Mouse (Mus musculus) hindbrain, postnatal 0 days (tissue): ENCODE data around the gene Fas. TPM values are rescaled to one million over a fixed set of nuclear protein-coding genes. Genes with fewer than 3 reads are reported as not detected.

Source experiments
- ATAC-seq: fragments of 200-750 bp; cut with Nextera tagmentation; 2 replicates; pipeline ENCODE4 v1.8.0; 2017; ENCODE audit warnings: mild to moderate bottlenecking, moderate TSS enrichment, moderate library complexity
- DNase-seq: peaks from one replicate; pipeline ENCODE4 v3.0.0-alpha.2; 2015; ENCODE audit warnings: low spot score
- H3K27ac ChIP-seq: fragments of 300-500 bp; sonication (generic); 2 replicates; pipeline ENCODE4 v1.5.1; 2014; ENCODE audit warnings: mild to moderate bottlenecking
- H3K27me3 ChIP-seq: fragments of 300-500 bp; sonication (generic); 2 replicates; pipeline ENCODE4 v1.6.1; 2014; ENCODE audit warnings: low read length, mixed read lengths; ENCODE audit not compliant: insufficient read depth
- H3K36me3 ChIP-seq: fragments of 300-500 bp; sonication (generic); 2 replicates; pipeline ENCODE4 v1.6.1; 2014; ENCODE audit warnings: low read length, mixed read lengths; ENCODE audit not compliant: insufficient read depth
- H3K4me1 ChIP-seq: fragments of 300-500 bp; sonication (generic); 2 replicates; pipeline ENCODE4 v1.6.1; 2014; ENCODE audit warnings: antibody characterized with exemption, low read length, mixed read lengths; ENCODE audit not compliant: insufficient read depth
- H3K4me2 ChIP-seq: fragments of 300-500 bp; sonication (generic); 2 replicates; pipeline ENCODE4 v1.6.1; 2014; ENCODE audit warnings: low read depth, mild to moderate bottlenecking, low read length, moderate library complexity, mixed read lengths
- H3K4me3 ChIP-seq: fragments of 300-500 bp; sonication (generic); 2 replicates; pipeline ENCODE4 v1.5.1; 2014; ENCODE audit warnings: low read length
- H3K9ac ChIP-seq: fragments of 300-500 bp; sonication (generic); replicated peaks from 2 replicates; pipeline ENCODE4 v1.6.1; 2014; ENCODE audit warnings: mild to moderate bottlenecking, low read length, moderate library complexity, mixed read lengths
- H3K9me3 ChIP-seq: fragments of 300-500 bp; sonication (generic); 2 replicates; pipeline ENCODE4 v1.6.1; 2016; ENCODE audit warnings: low read length, mixed read lengths
- CTCF ChIP-seq: IDR thresholded peaks from 2 replicates; pipeline ENCODE4 v1.5.1; 2016; ENCODE audit warnings: antibody characterized with exemption, control low read depth, low read depth
- WGBS: fragments of 180-500 bp; shearing (Covaris S2); extraction: QIAGEN DNeasy Blood & Tissue Kit; methylation state at CpG from one replicate; pipeline ENCODE4 v1.1.7; 2014; 5-methylcytosine and 5-hydroxymethylcytosine counted together
- polyA plus RNA-seq: library from polyadenylated mRNA; unstranded; fragments of >200 nt; fragmentation: Nextera tagmentation; extraction: Ambion mirVana; gene quantifications from 2 replicates; pipeline ENCODE4 v1.2.1, GENCODE M21; 2015
- total RNA-seq: library from RNA; depleted of rRNA; stranded (reverse); fragments of >200 nt; gene quantifications from 2 replicates; pipeline ENCODE4 v1.2.3, GENCODE M21; 2014

The Fas gene
- total and polyA plus RNA-seq, 2 experiments from 2014 or later = 0.78 to 2.8 TPM

DNA sequence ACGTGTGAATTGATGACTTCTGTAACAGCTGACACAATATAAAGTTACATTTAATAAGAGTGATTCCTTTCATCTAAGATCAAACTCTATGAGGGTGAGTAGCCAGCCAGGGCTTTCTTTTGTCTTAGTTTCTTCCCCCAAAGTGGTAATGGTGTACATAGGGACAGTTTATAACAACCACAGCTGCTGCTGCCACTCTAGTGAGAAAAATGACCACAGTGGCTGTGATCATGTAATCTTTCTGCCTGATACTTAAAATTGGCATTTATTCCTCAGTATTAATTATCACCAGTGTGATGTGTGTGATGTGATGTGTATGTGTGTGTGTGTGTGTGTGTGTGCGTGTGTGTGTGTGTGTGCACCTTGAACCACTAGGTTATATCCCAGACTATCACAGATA lies 38.6 kb upstream of the Fas start:
- no peak for TF ChIP-seq CTCF
- H3K9ac ChIP-seq = no peak overlapping the region
- no peaks in the 10 kb centered on the region for H3K9me3 ChIP-seq
- no peak overlapping the region for H3K4me2 ChIP-seq
- ATAC-seq (no peak), DNase-seq (no peak)
- no peak overlapping the region for H3K27ac ChIP-seq
- H3K4me3 ChIP-seq = no peak overlapping the region
- H3K4me1 ChIP-seq = 0 out of 2 replicates have a peak, but pooled peaks cover 6% of the 10 kb centered on the region
- H3K27me3 ChIP-seq = no peaks in the 10 kb centered on the region
- WGBS = 79% methylated on average over 2 of the region's 2 CpGs
- no peaks in the 10 kb centered on the region for H3K36me3 ChIP-seq

DNA sequence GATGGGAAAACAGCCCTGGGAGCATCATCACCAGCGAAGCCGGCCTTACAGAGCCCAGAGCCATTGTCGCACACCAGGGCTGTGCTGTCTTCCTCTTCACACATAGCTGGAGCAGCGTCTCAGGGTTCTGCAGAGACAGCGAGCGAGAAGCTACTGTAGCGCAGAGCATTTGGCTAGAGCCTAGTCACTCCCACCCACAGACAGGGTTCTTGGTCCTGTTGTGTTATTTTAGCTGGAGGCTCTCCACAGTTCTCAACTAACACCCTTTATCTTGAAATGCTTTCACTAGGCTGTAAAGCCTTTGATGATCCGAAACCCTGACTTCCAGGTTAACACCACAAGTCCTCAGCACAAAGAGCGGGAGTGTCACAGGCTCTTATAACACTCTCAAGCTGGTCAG lies 38.0 kb upstream of the Fas start:
- Histone ChIP-seq H3K4me3 (no peak overlapping the region), H3K4me2 (no peak overlapping the region), H3K27me3 (no peaks in the 10 kb centered on the region), H3K27ac (no peak overlapping the region), H3K9me3 (no peaks in the 10 kb centered on the region), H3K36me3 (no peaks in the 10 kb centered on the region), H3K9ac (no peak overlapping the region), H3K4me1 (0 out of 2 replicates have a peak, but pooled peaks cover 6% of the 10 kb centered on the region)
- TF ChIP-seq CTCF = no peak
- ATAC-seq (no peak), DNase-seq (no peak)
- WGBS = 86% methylated on average over 9 of the region's 9 CpGs

DNA sequence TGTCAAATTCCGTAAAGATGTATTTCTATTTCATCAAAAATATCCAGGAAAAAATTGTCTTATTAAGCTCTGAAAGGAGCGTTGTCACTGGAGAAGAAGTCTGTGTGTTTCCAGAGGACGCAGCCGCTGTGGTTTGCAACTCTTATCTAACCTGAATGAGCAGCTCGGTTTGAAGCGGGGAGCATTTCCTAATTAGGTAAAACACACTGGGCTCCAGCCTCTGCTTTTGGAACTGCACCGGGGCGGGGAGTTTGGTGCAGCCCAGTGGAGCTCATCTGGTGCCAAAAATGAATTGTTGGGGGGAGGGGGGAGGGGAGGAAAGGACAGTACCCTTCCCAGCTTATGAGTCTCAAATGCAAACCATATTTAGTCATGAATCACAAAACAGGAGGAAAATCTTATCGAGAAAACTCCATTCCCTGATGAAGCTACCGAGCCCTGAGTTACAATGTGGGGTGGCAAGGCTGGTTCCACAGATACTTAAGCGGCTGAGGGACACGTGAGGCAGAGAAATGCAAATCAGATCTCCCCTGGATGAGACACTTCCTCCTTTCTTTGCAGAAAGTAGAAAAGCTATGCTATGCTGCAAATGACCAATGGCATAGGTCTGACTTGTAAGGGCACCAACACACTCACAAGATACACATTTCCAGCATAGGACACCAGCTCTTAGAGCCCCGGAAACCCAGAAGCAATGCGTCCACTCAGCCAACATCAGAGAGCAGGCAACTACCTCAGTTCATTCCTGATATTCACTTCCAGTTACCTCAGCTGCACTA lies 36.2 kb upstream of the Fas start:
- Histone ChIP-seq H3K4me2 (peak overlapping the region; percentile 18; the same call in 1 of the 2 replicates), H3K9me3 (no peaks in the 10 kb centered on the region), H3K27ac (no peak overlapping the region), H3K9ac (no peak overlapping the region), H3K4me1 (0 out of 2 replicates have a peak, but pooled peaks cover 6% of the 10 kb centered on the region), H3K36me3 (no peaks in the 10 kb centered on the region), H3K27me3 (no peaks in the 10 kb centered on the region), H3K4me3 (no peak overlapping the region)
- TF ChIP-seq CTCF = no peak
- WGBS = 50% methylated on average over 14 of the region's 14 CpGs
- ATAC-seq = no peak
- no peak for DNase-seq

DNA sequence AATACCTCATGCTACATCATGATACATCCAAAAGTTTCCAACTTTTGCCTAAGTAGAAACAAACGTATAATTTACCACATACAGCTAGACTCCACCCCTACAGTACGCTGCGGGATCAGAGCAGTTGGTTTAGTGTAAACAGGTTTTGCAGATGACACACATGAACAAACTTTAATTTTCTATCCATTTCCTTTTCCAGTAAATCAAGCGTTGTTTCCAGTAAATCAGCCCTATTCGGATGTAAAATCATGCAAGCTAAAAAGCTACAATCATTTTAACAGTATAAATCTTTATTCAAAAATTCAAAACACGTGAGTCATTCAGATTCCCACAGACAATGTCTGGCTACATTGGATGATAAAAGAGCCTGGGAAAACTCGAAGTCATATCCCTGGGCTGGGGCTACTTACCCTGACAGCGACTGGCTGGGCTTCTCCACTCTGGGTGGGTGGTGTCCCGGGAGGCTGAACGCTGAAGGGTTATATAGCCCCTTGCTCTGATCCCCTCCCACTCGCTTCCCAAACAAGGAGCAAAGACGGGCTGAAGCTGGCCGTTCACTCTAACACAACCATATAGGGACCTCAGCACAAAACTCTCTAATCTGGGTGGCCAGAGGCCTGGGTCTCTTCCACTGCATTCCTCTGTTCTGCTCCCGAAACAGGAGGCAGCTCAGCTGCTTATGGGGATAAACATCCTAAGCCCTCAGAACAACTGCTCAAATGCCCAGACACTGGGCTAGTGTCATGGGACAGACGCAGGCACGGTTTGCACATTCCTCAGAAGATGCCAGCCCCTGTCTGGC lies 35.4 kb upstream of the Fas start, which contains the start of gene Acta2:
Gene Acta2, minus strand, starts transcription at position 711 of the 802 bp plus-strand sequence.
- Histone ChIP-seq H3K27ac (no peak within 1 kb of the TSS), H3K4me2 (no peak within 1 kb of the TSS), H3K9ac (no peak within 1 kb of the TSS), H3K4me1 (0 out of 2 replicates have a peak, but pooled peaks cover 6% of the 10 kb centered on the region), H3K9me3 (no peaks in the 10 kb centered on the region), H3K36me3 (no peaks in the 10 kb centered on the region), H3K27me3 (no peaks in the 10 kb centered on the region), H3K4me3 (no peak within 1 kb of the TSS)
- no peak for DNase-seq
- 63% methylated on average over 16 of the region's 16 CpGs for WGBS
- no peak for TF ChIP-seq CTCF
- ATAC-seq = no peak

DNA sequence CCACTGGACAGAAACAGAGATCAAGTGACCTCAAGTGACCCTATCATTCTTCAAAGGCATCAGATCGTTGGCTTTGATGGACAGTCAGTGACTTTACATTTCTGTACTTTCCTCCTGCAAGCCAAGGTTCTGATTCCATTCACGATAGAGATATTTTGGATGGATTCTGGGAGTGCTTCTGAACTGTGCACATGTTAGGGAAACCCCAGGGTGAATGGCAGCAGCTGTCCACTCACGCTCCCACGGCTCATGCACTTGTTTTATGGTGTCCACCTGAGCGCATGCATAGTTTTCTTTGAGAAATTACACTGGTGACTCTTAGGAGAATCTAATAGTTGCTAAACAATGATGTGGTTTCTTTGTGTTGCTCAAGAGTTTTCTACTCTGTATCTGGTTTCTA lies 34.3 kb upstream of the Fas start:
- DNase-seq = no peak
- no peak for ATAC-seq
- Histone ChIP-seq H3K27me3 (no peaks in the 10 kb centered on the region), H3K4me3 (no peak overlapping the region), H3K4me1 (0 out of 2 replicates have a peak, but pooled peaks cover 6% of the 10 kb centered on the region), H3K9me3 (no peaks in the 10 kb centered on the region), H3K27ac (no peak overlapping the region), H3K9ac (no peak overlapping the region), H3K36me3 (no peaks in the 10 kb centered on the region), H3K4me2 (no peak overlapping the region)
- no peak for TF ChIP-seq CTCF
- WGBS = 80% methylated on average over 5 of the region's 5 CpGs

DNA sequence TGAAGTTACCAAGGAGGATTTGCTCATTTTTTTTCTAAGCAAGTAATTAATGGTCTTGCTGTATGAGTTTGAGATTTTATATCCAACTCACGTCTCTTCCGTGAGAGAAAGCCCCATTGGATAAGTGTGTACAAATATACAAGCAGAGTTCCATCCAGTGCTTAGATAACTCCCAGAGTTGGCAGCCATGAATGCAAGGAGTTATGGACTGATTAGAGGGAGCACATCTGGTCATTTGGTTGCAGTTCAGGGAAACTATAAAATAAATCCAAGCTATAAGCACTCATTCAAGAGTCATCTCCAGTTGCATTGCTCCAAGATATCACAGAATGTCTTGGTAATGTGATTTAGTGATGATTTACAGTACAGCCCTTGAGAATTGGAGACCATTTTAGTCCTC lies 33.5 kb upstream of the Fas start:
- WGBS = 94% methylated on average over 2 of the region's 2 CpGs
- H3K36me3 ChIP-seq = no peaks in the 10 kb centered on the region
- H3K4me2 ChIP-seq = no peak overlapping the region
- H3K9ac ChIP-seq = no peak overlapping the region
- no peaks in the 10 kb centered on the region for H3K9me3 ChIP-seq
- DNase-seq (no peak), ATAC-seq (no peak)
- TF ChIP-seq CTCF = no peak
- H3K4me1 ChIP-seq = 0 out of 2 replicates have a peak, but pooled peaks cover 6% of the 10 kb centered on the region
- no peak overlapping the region for H3K27ac ChIP-seq
- H3K27me3 ChIP-seq = no peaks in the 10 kb centered on the region
- no peak overlapping the region for H3K4me3 ChIP-seq
